Mouse (Mus musculus) hindbrain, embryonic 14.5 days (tissue): ENCODE data around the gene Gimap1. TPM values are rescaled to one million over a fixed set of nuclear protein-coding genes. Genes with fewer than 3 reads are reported as not detected.

Experiments used
- ATAC-seq: fragments of 200-750 bp; cut with Nextera tagmentation; 2 replicates; pipeline ENCODE4 v1.8.0; 2017; ENCODE audit warnings: moderate number of reproducible peaks, mild to moderate bottlenecking, moderate TSS enrichment, moderate library complexity; ENCODE audit not compliant: low FRiP score
- DNase-seq: peaks from one replicate; pipeline ENCODE4 v3.0.0-alpha.2; 2015; ENCODE audit warnings: low spot score
- H3K27ac ChIP-seq: fragments of 300-500 bp; sonication (generic); 2 replicates; pipeline ENCODE4 v1.5.1; 2014; ENCODE audit warnings: mild to moderate bottlenecking, moderate library complexity
- H3K27me3 ChIP-seq: fragments of 300-500 bp; sonication (generic); 2 replicates; pipeline ENCODE4 v1.6.1; 2014; ENCODE audit warnings: mild to moderate bottlenecking, low read length, mixed read lengths; ENCODE audit not compliant: control insufficient read depth, insufficient read depth
- H3K36me3 ChIP-seq: fragments of 300-500 bp; sonication (generic); replicated peaks from 2 replicates; pipeline ENCODE4 v1.6.1; 2014; ENCODE audit not compliant: control insufficient read depth, insufficient read depth
- H3K4me1 ChIP-seq: fragments of 300-500 bp; sonication (generic); replicated peaks from 2 replicates; pipeline ENCODE4 v1.6.1; 2014; ENCODE audit warnings: antibody characterized with exemption, low read length, mixed read lengths; ENCODE audit not compliant: control insufficient read depth, insufficient read depth
- H3K4me2 ChIP-seq: fragments of 300-500 bp; sonication (generic); replicated peaks from 2 replicates; pipeline ENCODE4 v1.6.1; 2014; ENCODE audit warnings: mild to moderate bottlenecking, moderate library complexity
- H3K4me3 ChIP-seq: fragments of 300-500 bp; sonication (generic); replicated peaks from 2 replicates; pipeline ENCODE4 v1.5.1; 2014; ENCODE audit warnings: mild to moderate bottlenecking, low read length
- H3K9ac ChIP-seq: fragments of 300-500 bp; sonication (generic); 2 replicates; pipeline ENCODE4 v1.6.1; 2014
- H3K9me3 ChIP-seq: fragments of 300-500 bp; sonication (generic); 2 replicates; pipeline ENCODE4 v1.6.1; 2016; ENCODE audit warnings: low read length; ENCODE audit not compliant: control insufficient read depth
- WGBS: fragments of 180-500 bp; shearing (Covaris S2); extraction: QIAGEN DNeasy Blood & Tissue Kit; methylation state at CpG from one replicate; pipeline ENCODE4 v1.1.7; 2014; 5-methylcytosine and 5-hydroxymethylcytosine counted together
- polyA plus RNA-seq: library from polyadenylated mRNA; unstranded; fragments of >200 nt; fragmentation: Nextera tagmentation; extraction: Ambion mirVana; gene quantifications from 2 replicates; pipeline ENCODE4 v1.2.1, GENCODE M21; 2014

The Gimap1 gene
- polyA plus RNA-seq, 1 experiment from 2014 or later, result 5.7 TPM

GRCm38 (mm10) chr6:48733660-48734059 is 5.2 kb upstream of the Gimap1 start:
- no peaks in the 10 kb centered on the region for H3K4me1 ChIP-seq
- no peaks in the 10 kb centered on the region for H3K27me3 ChIP-seq
- H3K36me3 ChIP-seq, result no peaks in the 10 kb centered on the region
- WGBS, result 88% methylated on average over 1 of the region's 1 CpGs
- H3K27ac ChIP-seq, result no peak overlapping the region
- no peaks in the 10 kb centered on the region for H3K9me3 ChIP-seq
- H3K4me2 ChIP-seq, result no peak overlapping the region
- no peak overlapping the region for H3K4me3 ChIP-seq
- no peak overlapping the region for H3K9ac ChIP-seq
- ATAC-seq (no peak), DNase-seq (no peak)

DNA sequence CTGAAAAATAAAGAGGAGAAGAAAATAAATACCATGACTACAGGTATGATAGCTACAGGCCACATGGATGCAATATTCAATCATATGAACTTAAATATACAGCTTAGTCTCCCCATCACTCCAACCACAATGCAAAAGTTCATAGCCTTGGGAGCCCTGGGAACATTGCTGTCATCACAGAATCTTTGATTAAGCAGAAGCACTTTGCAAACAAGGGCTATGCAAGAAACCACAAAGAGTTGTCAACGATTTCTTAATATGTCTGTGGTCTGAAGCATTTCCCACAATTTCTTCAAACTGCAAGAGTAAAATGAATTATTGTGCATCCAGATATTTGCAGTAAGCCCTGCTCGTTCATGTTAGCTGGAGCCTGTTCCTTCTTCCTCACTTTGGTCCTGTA is 1.8 kb upstream of the Gimap1 start:
- Histone ChIP-seq H3K27ac (no peak overlapping the region), H3K36me3 (no peaks in the 10 kb centered on the region), H3K4me1 (no peaks in the 10 kb centered on the region; the same call in 1 of the 2 replicates), H3K9me3 (no peaks in the 10 kb centered on the region), H3K4me2 (no peak overlapping the region), H3K27me3 (no peaks in the 10 kb centered on the region), H3K9ac (no peak overlapping the region), H3K4me3 (no peak overlapping the region)
- no peak for ATAC-seq
- WGBS, result 81% methylated on average over 2 of the region's 2 CpGs
- DNase-seq, result no peak

- peaks cover 3% of the 10 kb centered on the region; the same call in 1 of the 2 replicates for H3K4me1 ChIP-seq
- DNase-seq (no peak), ATAC-seq (no peak)
- no peak overlapping the region for H3K27ac ChIP-seq
- H3K27me3 ChIP-seq, result peaks cover 4% of the 10 kb centered on the region; the same call in 1 of the 2 replicates
- no peak overlapping the region for H3K4me2 ChIP-seq
- H3K9me3 ChIP-seq, result no peaks in the 10 kb centered on the region
- no peak overlapping the region for H3K4me3 ChIP-seq
- H3K36me3 ChIP-seq, result no peaks in the 10 kb centered on the region
- 94% methylated on average over 5 of the region's 5 CpGs for WGBS
- no peak overlapping the region for H3K9ac ChIP-seq
Measured at GRCm38 (mm10) chr6:48737688-48738087, 1.2 kb upstream of the Gimap1 start.

- no peaks in the 10 kb centered on the region for H3K36me3 ChIP-seq
- no peak overlapping the region for H3K27ac ChIP-seq
- H3K9me3 ChIP-seq, result no peaks in the 10 kb centered on the region
- H3K4me2 ChIP-seq, result no peak overlapping the region
- DNase-seq, result no peak
- no peak overlapping the region for H3K9ac ChIP-seq
- H3K4me1 ChIP-seq, result peaks cover 8% of the 10 kb centered on the region; the same call in 1 of the 2 replicates
- ATAC-seq, result no peak
- H3K27me3 ChIP-seq, result peaks cover 21% of the 10 kb centered on the region
- H3K4me3 ChIP-seq, result no peak overlapping the region
- 87% methylated on average over 3 of the region's 3 CpGs for WGBS
Measured at GRCm38 (mm10) chr6:48739780-48740055, 864 bp downstream of the Gimap1 start.

DNA sequence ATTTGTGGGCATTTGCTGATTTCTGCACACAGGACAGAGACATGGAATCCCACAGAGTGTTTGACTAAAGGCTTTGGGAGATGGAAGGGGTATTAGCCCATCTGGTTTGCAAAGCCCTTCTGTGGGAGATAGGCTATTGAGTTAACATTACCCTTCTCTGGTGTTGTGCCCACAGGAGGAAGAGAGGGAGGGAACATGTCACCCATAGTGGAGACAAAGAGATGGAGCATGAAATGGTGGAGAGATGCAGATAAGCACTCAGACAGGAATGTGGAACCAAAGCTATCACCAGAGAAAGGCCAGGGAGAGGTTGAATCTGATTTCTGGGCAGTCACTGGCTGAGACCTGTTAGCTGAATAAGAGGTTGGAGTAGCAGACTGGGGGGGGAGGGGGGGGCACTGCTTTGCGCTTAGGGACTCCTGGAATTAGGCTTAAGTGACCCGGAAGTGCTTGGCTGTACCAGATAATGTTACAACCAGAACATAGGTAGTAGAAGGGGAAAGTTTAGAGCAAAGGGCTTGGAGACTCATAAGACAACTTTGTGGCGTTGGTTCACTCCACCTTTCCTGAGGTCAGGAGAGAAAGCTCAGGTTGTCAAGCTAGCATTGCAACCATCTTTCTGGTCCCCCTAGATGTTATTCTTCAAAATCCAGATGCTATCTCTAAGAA is 1.8 kb downstream of the Gimap1 start:
- H3K4me1 ChIP-seq, result peaks cover 8% of the 10 kb centered on the region; the same call in 1 of the 2 replicates
- H3K4me3 ChIP-seq, result no peak overlapping the region
- H3K27ac ChIP-seq, result no peak overlapping the region
- H3K27me3 ChIP-seq, result peaks cover 21% of the 10 kb centered on the region
- no peaks in the 10 kb centered on the region for H3K9me3 ChIP-seq
- 77% methylated on average over 3 of the region's 3 CpGs for WGBS
- no peak overlapping the region for H3K4me2 ChIP-seq
- DNase-seq, result no peak
- H3K36me3 ChIP-seq, result no peaks in the 10 kb centered on the region
- no peak for ATAC-seq
- H3K9ac ChIP-seq, result no peak overlapping the region

DNA sequence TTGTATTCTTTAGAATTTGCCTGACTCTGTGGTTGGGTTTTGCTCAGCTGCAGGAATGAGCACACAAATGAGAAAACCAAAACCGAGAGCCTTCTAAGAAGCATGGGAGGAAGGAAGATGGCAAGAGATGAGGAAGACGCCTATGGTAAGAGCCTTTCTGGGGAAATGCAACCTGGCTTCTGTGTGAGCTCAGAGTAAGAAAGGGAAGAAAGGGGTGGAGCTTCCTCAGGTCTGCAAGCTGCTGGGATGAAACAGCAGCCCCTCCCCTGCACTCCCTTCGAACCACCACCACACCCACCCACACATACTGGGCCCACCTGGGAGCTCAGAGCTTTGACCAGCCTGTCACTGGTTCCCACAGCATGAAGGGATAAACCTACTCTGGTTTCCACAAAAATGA is 2.4 kb downstream of the Gimap1 start:
- H3K9ac ChIP-seq, result no peak overlapping the region
- no peaks in the 10 kb centered on the region for H3K36me3 ChIP-seq
- peaks cover 21% of the 10 kb centered on the region for H3K27me3 ChIP-seq
- no peak overlapping the region for H3K4me3 ChIP-seq
- H3K4me2 ChIP-seq, result no peak overlapping the region
- no peak for ATAC-seq
- DNase-seq, result no peak
- H3K4me1 ChIP-seq, result peaks cover 8% of the 10 kb centered on the region; the same call in 1 of the 2 replicates
- no peaks in the 10 kb centered on the region for H3K9me3 ChIP-seq
- no peak overlapping the region for H3K27ac ChIP-seq
- 24% methylated on average over 3 of the region's 3 CpGs for WGBS

DNA sequence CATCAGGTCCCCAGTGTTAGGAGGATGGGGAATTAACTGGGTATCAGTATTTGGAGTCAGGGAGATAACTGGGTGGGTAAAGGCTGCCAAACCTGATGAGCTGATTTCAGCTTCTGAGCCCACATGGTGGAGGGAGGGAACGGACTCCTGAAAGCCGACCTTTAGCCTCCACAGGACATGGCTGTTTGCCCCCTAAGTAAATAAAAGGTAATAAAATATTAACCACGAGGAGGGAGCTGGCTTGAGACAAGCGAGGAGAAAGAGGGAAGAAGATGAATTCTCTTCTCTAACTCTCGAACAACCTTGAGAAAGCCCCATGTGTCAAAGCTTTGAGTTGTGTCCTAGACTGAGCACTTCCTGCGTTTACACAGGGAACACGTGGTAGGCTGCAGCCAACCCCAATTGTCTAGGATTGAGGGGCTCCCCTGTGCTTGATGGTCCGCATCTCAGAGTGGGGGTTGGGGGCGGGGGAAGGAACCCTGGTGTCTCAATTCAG is 2.9 kb downstream of the Gimap1 start:
- Histone ChIP-seq H3K4me3 (peak overlapping the region; percentile 53; the same call in 1 of the 2 replicates), H3K27me3 (peaks cover 21% of the 10 kb centered on the region), H3K4me2 (peak overlapping the region; percentile 90), H3K27ac (no peak overlapping the region), H3K4me1 (peaks cover 8% of the 10 kb centered on the region; the same call in 1 of the 2 replicates), H3K36me3 (no peaks in the 10 kb centered on the region), H3K9ac (no peak overlapping the region; the same call in 1 of the 2 replicates), H3K9me3 (no peaks in the 10 kb centered on the region)
- 28% methylated on average over 9 of the region's 9 CpGs for WGBS
- DNase-seq (no peak), ATAC-seq (peak; percentile 68; the same call in 1 of the 2 replicates)

GRCm38 (mm10) chr6:48742422-48743351 is 3.8 kb downstream of the Gimap1 start:
- Histone ChIP-seq H3K4me3 (peak overlapping the region; percentile 53), H3K27ac (peak overlapping the region; percentile 41; the same call in 1 of the 2 replicates), H3K27me3 (peaks cover 21% of the 10 kb centered on the region), H3K9me3 (no peaks in the 10 kb centered on the region), H3K9ac (peak overlapping the region; percentile 72), H3K4me2 (peak overlapping the region; percentile 90), H3K4me1 (peaks cover 8% of the 10 kb centered on the region; the same call in 1 of the 2 replicates), H3K36me3 (no peaks in the 10 kb centered on the region)
- 2% methylated on average over 52 of the region's 52 CpGs for WGBS
- peak; percentile 30 for DNase-seq
- peak; percentile 76 for ATAC-seq

DNA sequence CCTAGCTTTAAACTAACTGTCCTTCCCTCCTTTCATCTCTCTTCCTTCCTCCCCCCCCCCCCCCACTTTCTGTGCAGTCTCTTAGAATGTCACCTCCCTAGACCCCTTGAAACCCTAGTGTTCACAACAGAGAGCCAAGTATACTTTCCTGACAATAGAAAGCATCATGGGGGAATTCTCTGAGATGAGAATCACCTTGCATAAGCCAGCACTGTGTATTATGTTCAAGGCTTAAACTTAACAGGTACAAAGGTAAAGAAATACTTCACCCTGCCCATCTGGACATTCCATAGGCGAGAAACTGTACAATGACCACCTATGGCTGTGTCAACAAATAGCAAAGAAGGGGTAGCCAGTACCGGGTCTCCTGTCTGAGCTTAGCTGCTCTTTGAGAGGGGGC is 6.6 kb downstream of the Gimap1 start:
- Histone ChIP-seq H3K27me3 (peaks cover 21% of the 10 kb centered on the region), H3K4me3 (no peak overlapping the region), H3K9ac (no peak overlapping the region), H3K4me2 (no peak overlapping the region), H3K9me3 (no peaks in the 10 kb centered on the region), H3K27ac (no peak overlapping the region), H3K4me1 (peaks cover 8% of the 10 kb centered on the region; the same call in 1 of the 2 replicates), H3K36me3 (no peaks in the 10 kb centered on the region)
- ATAC-seq (no peak), DNase-seq (no peak)
- WGBS, result 59% methylated on average over 2 of the region's 2 CpGs
